Mouse (Mus musculus): ENCODE results near the gene Ulk1. TPM values are rescaled to one million over a fixed set of nuclear protein-coding genes. Genes with fewer than 3 reads are reported as not detected.

The Ulk1 gene
- total and polyA plus RNA-seq, 3 experiments, result 12.9 to 233 (median 75.9) TPM

GRCm38 (mm10) chr5:110797696-110798095, 12.2 kb downstream of the Ulk1 start:
- Histone ChIP-seq H3K9me3 (replicated peaks) (no peaks in the 10 kb centered on the region), H3K4me1 (ENCODE audit: insufficient read depth, low read depth, low read length) (peaks cover 48% of the 10 kb centered on the region), H3K4me3 (ENCODE audit: low read depth, low read length) (no peak overlapping the region), H3K36me3 (replicated peaks) (peaks cover 99% of the 10 kb centered on the region), H3K27me3 (ENCODE audit: insufficient read depth, low read length) (no peaks in the 10 kb centered on the region)
- TF ChIP-seq POLR2AphosphoS5 (IDR thresholded peaks at IDR 0.05; ENCODE audit: insufficient replicate concordance, low read depth, low read length), result no peak
- no peak for TF ChIP-seq GATA1 (IDR thresholded peaks at IDR 0.05; ENCODE audit: borderline replicate concordance, low read length)
- no peak for TF ChIP-seq CTCF (IDR thresholded peaks at IDR 0.05; ENCODE audit: low read depth, low read length)
- no peak for TF ChIP-seq GATA2 (IDR thresholded peaks at IDR 0.05; ENCODE audit: borderline replicate concordance, low read depth, low read length)
- no peak for TF ChIP-seq TAL1 (conservative IDR thresholded peaks at IDR 0.05; ENCODE audit: low read depth, low read length)
- ATAC-seq (ENCODE audit: extremely low read depth, insufficient number of reproducible peaks, low FRiP score, poor library complexity, severe bottlenecking) (no peak), DNase-seq (ENCODE audit: low spot score) (no peak)

- H3K4me1 ChIP-seq (ENCODE audit: insufficient read depth, low read depth, low read length), result peaks cover 40% of the 10 kb centered on the region
- TF ChIP-seq CTCF (IDR thresholded peaks at IDR 0.05; ENCODE audit: low read depth, low read length), result no peak
- TF ChIP-seq POLR2AphosphoS5 (IDR thresholded peaks at IDR 0.05; ENCODE audit: insufficient replicate concordance, low read depth, low read length), result no peak
- TF ChIP-seq GATA2 (IDR thresholded peaks at IDR 0.05; ENCODE audit: borderline replicate concordance, low read depth, low read length), result no peak
- H3K4me3 ChIP-seq (ENCODE audit: low read depth, low read length), result no peak overlapping the region
- ATAC-seq (ENCODE audit: extremely low read depth, insufficient number of reproducible peaks, low FRiP score, poor library complexity, severe bottlenecking) (no peak), DNase-seq (ENCODE audit: low spot score) (no peak)
- peaks cover 100% of the 10 kb centered on the region for H3K36me3 ChIP-seq (replicated peaks)
- no peaks in the 10 kb centered on the region for H3K9me3 ChIP-seq (replicated peaks)
- no peaks in the 10 kb centered on the region for H3K27me3 ChIP-seq (ENCODE audit: insufficient read depth, low read length)
These were observed 15.5 kb downstream of the Ulk1 start for GRCm38 (mm10) chr5:110794363-110794762.

- no peaks in the 10 kb centered on the region for H3K27me3 ChIP-seq (ENCODE audit: insufficient read depth, low read length)
- H3K4me1 ChIP-seq (ENCODE audit: insufficient read depth, low read depth, low read length), result peaks cover 62% of the 10 kb centered on the region
- peak; percentile 65 for DNase-seq (ENCODE audit: low spot score)
- ATAC-seq (ENCODE audit: extremely low read depth, insufficient number of reproducible peaks, low FRiP score, poor library complexity, severe bottlenecking), result peak; percentile 32; the same call in 1 of the 2 replicates
- H3K9me3 ChIP-seq (replicated peaks), result no peaks in the 10 kb centered on the region
- TF ChIP-seq GATA1 (IDR thresholded peaks at IDR 0.05; ENCODE audit: borderline replicate concordance, low read length) (no peak), POLR2AphosphoS5 (IDR thresholded peaks at IDR 0.05; ENCODE audit: insufficient replicate concordance, low read depth, low read length) (no peak), CTCF (IDR thresholded peaks at IDR 0.05; ENCODE audit: low read depth, low read length) (peak; percentile 57)
- no peak overlapping the region for H3K4me3 ChIP-seq (ENCODE audit: low read depth, low read length)
- peaks cover 95% of the 10 kb centered on the region for H3K36me3 ChIP-seq (replicated peaks)
These were observed 21.2 kb downstream of the Ulk1 start for GRCm38 (mm10) chr5:110788684-110789083.

- ATAC-seq (ENCODE audit: extremely low read depth, insufficient number of reproducible peaks, low FRiP score, poor library complexity, severe bottlenecking) (no peak), DNase-seq (ENCODE audit: low spot score) (no peak)
- peak; percentile 43; the same call in 1 of the 2 replicates for TF ChIP-seq CTCF (IDR thresholded peaks at IDR 0.05; ENCODE audit: low read depth, low read length)
- TF ChIP-seq GATA2 (IDR thresholded peaks at IDR 0.05; ENCODE audit: borderline replicate concordance, low read depth, low read length), result no peak
- Histone ChIP-seq H3K36me3 (replicated peaks) (peaks cover 73% of the 10 kb centered on the region), H3K4me3 (ENCODE audit: low read depth, low read length) (no peak overlapping the region), H3K27me3 (ENCODE audit: insufficient read depth, low read length) (no peaks in the 10 kb centered on the region), H3K9me3 (replicated peaks) (no peaks in the 10 kb centered on the region), H3K4me1 (ENCODE audit: insufficient read depth, low read depth, low read length) (peaks cover 74% of the 10 kb centered on the region)
These were observed 23.6 kb downstream of the Ulk1 start for GRCm38 (mm10) chr5:110786081-110786835.

- no peak for DNase-seq (ENCODE audit: low spot score)
These were observed 26.7 kb downstream of the Ulk1 start for GRCm38 (mm10) chr5:110783150-110783549.

GRCm38 (mm10) chr5:110781529-110782238, 28.2 kb downstream of the Ulk1 start:
- DNase-seq (ENCODE audit: low spot score), result no peak
- H3K4me1 ChIP-seq (ENCODE audit: insufficient read depth, low read depth, low read length), result peaks cover 70% of the 10 kb centered on the region
- no peaks in the 10 kb centered on the region for H3K27me3 ChIP-seq (ENCODE audit: insufficient read depth, low read length)
- H3K9me3 ChIP-seq (replicated peaks), result no peaks in the 10 kb centered on the region
- peaks cover 56% of the 10 kb centered on the region for H3K36me3 ChIP-seq (replicated peaks)
- no peak overlapping the region; the same call in 1 of the 2 replicates for H3K4me3 ChIP-seq (ENCODE audit: low read depth, low read length)
- no peak for ATAC-seq (ENCODE audit: extremely low read depth, insufficient number of reproducible peaks, low FRiP score, poor library complexity, severe bottlenecking)
- TF ChIP-seq GATA1 (IDR thresholded peaks at IDR 0.05; ENCODE audit: borderline replicate concordance, low read length) (no peak), CTCF (IDR thresholded peaks at IDR 0.05; ENCODE audit: low read depth, low read length) (no peak), GATA2 (IDR thresholded peaks at IDR 0.05; ENCODE audit: borderline replicate concordance, low read depth, low read length) (no peak), POLR2AphosphoS5 (IDR thresholded peaks at IDR 0.05; ENCODE audit: insufficient replicate concordance, low read depth, low read length) (no peak), TAL1 (conservative IDR thresholded peaks at IDR 0.05; ENCODE audit: low read depth, low read length) (no peak)

More at GRCm38 (mm10) chr5:110783150-110783549, 26.7 kb downstream of the Ulk1 start:
- no peak for ATAC-seq (ENCODE audit: extremely low read depth, insufficient number of reproducible peaks, low FRiP score, poor library complexity, severe bottlenecking)
- H3K9me3 ChIP-seq (replicated peaks), result no peaks in the 10 kb centered on the region
- no peaks in the 10 kb centered on the region for H3K27me3 ChIP-seq (ENCODE audit: insufficient read depth, low read length)
- no peak overlapping the region for H3K4me3 ChIP-seq (ENCODE audit: low read depth, low read length)
- peaks cover 70% of the 10 kb centered on the region for H3K4me1 ChIP-seq (ENCODE audit: insufficient read depth, low read depth, low read length)
- peaks cover 56% of the 10 kb centered on the region for H3K36me3 ChIP-seq (replicated peaks)
- TF ChIP-seq CTCF (IDR thresholded peaks at IDR 0.05; ENCODE audit: low read depth, low read length) (no peak), TAL1 (conservative IDR thresholded peaks at IDR 0.05; ENCODE audit: low read depth, low read length) (no peak), GATA1 (IDR thresholded peaks at IDR 0.05; ENCODE audit: borderline replicate concordance, low read length) (no peak), POLR2AphosphoS5 (IDR thresholded peaks at IDR 0.05; ENCODE audit: insufficient replicate concordance, low read depth, low read length) (no peak), GATA2 (IDR thresholded peaks at IDR 0.05; ENCODE audit: borderline replicate concordance, low read depth, low read length) (no peak)

All from G1E (cell line).